22 mouse cellular contexts compared by ENCODE assay signal in the genomic region with DNA sequence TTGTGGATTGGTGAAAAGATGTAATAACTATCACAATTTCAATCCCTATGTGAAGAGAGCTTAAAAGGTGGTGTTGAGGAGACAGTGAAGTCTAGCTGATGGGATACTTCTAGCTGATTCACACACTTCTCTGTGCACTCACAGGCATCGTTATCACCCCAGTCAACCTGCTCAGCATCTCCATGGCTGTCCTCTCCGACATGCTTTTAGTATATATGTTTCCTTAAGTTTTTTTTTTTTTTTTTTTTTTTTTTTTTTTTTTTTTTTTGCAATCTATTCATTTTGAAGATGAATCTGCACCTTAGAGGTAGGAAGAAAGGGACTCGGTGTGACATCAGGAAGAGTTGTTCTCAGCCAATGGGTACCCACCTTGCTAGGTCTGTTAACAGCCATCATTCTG.
DNase-seq lines count a peak whose midpoint lies in the region; ATAC-seq and TF ChIP-seq lines count a peak whose summit lies in the region.
"Had no signal": no experiment of that assay in that cellular context is flagged by ENCODE, and none has a peak within 500 bp of the region (broad histone marks: within the 10 kb centered on the region; RNA-seq: fewer than 3 reads in every experiment).

No protein-coding gene starts in this region.

- TF ChIP-seq RAD21 in CH12.LX (IDR thresholded peaks at IDR 0.05; ENCODE audit: low read depth, low read length) (no peak), MEL (IDR thresholded peaks at IDR 0.05; ENCODE audit: low read depth, low read length) (no peak)

- dilution Hi-C loops in CH12.LX (cut with MboI; ENCODE audit: extremely low pct_ligation_motif_present, extremely low pct_unique_long_range_greater_than_20kb, low sequenced_read_pairs), result no loop called here

- no peak for TF ChIP-seq EP300 in CH12.LX (IDR thresholded peaks at IDR 0.05; ENCODE audit: low read length)
- no peak for TF ChIP-seq EP300 in MEL (IDR thresholded peaks at IDR 0.05; ENCODE audit: low read depth in 1 of 2, low read length in 2 of 2)

- no peak for ATAC-seq in activated CD4-positive, CD25-positive, alpha-beta regulatory T cell, adult 4 months
- ATAC-seq: Patski had no signal

- TF ChIP-seq POLR2A in spleen, adult 2 months (IDR thresholded peaks at IDR 0.05; ENCODE audit: low read depth, low read length), result no peak
- no peak for TF ChIP-seq POLR2A in CH12.LX (IDR thresholded peaks at IDR 0.05; ENCODE audit: low read depth, low read length)
- TF ChIP-seq POLR2A in MEL (IDR thresholded peaks at IDR 0.05; ENCODE audit: control insufficient read depth in 1 of 2, insufficient read depth in 1 of 2, low read depth in 1 of 2, low read length in 2 of 2, poor library complexity in 1 of 2), result no peak

- no peak overlapping the region for H3K4me2 ChIP-seq in CH12.LX (ENCODE audit: insufficient read depth, low read depth, poor library complexity, severe bottlenecking)

- no peaks in the 10 kb centered on the region for H3K79me2 ChIP-seq in CH12.LX (replicated peaks; ENCODE audit: control insufficient read depth, extremely low read depth, insufficient read depth, poor library complexity, severe bottlenecking)
- H3K79me2 ChIP-seq in MEL (ENCODE audit: control insufficient read depth, insufficient read depth, low read length, poor library complexity), result no peaks in the 10 kb centered on the region

- peaks cover 19% of the 10 kb centered on the region for H3K36me3 ChIP-seq in spleen, adult 2 months (ENCODE audit: control insufficient read depth, insufficient read depth, low read length)
- H3K36me3 ChIP-seq in CH12.LX (replicated peaks in 1 of 2; ENCODE audit: control insufficient read depth in 1 of 2, insufficient read depth in 1 of 2, low read length in 1 of 2) (peaks cover 0 to 46% of the 10 kb centered on the region in 2 experiments), ES-E14 (ENCODE audit: control insufficient read depth, insufficient read depth, low read length, poor library complexity, severe bottlenecking) (no peaks in the 10 kb centered on the region; the same call in 1 of the 2 replicates), MEL (ENCODE audit: control insufficient read depth in 1 of 2, insufficient read depth in 2 of 2, low read length in 2 of 2) (peaks cover 0 to 16% of the 10 kb centered on the region in 2 experiments; a peak in 2 of 4 replicates)

- in situ Hi-C loops in CH12.LX (cut with MboI; ENCODE audit: low pct_ligation_motif_present, low pct_unique_long_range_greater_than_20kb, low sequenced_read_pairs) (no loop called here), ES-E14 (cut with MboI; ENCODE audit: low sequenced_read_pairs in 2 of 2, unreplicated experiment in 2 of 2) (no loop called here)

- peak overlapping the region; percentile 4; the same call in 1 of the 2 replicates for H3K27ac ChIP-seq in spleen, adult 2 months (ENCODE audit: insufficient read depth, low read length)
- H3K27ac ChIP-seq in CH12.LX (ENCODE audit: insufficient read depth, low read depth) (no peak overlapping the region), ES-E14 (ENCODE audit: insufficient read depth, low read depth, low read length, poor library complexity, severe bottlenecking) (no peak overlapping the region), MEL (ENCODE audit: control insufficient read depth, low read depth, low read length) (no peak overlapping the region)

- peaks cover 31% of the 10 kb centered on the region for H3K4me1 ChIP-seq in spleen, adult 2 months (ENCODE audit: control insufficient read depth, insufficient read depth, insufficient read length)
- H3K4me1 ChIP-seq in CH12.LX (ENCODE audit: control insufficient read depth in 1 of 2, insufficient read depth in 2 of 2) (peaks cover 20 to 48% of the 10 kb centered on the region in 2 experiments), ES-E14 (ENCODE audit: control insufficient read depth in 2 of 2, insufficient read depth in 2 of 2, low read length in 2 of 2, poor library complexity in 1 of 2) (no peaks in the 10 kb centered on the region), MEL (ENCODE audit: control insufficient read depth in 1 of 2, insufficient read depth in 2 of 2, low read length in 2 of 2) (peaks cover 8 to 12% of the 10 kb centered on the region in 2 experiments)

- no peak for TF ChIP-seq CTCF in spleen, adult 2 months (IDR thresholded peaks at IDR 0.05; ENCODE audit: extremely low read depth, insufficient read depth, insufficient read length, insufficient replicate concordance)
- TF ChIP-seq CTCF in CH12.LX (conservative IDR thresholded peaks at IDR 0.05 in 1 of 2, IDR thresholded peaks at IDR 0.05 in 1 of 2; ENCODE audit: low read depth in 2 of 2, low read length in 2 of 2) (no peak), MEL (IDR thresholded peaks at IDR 0.05 in 2 of 3, conservative IDR thresholded peaks at IDR 0.05 in 1 of 3; ENCODE audit: control insufficient read depth in 1 of 3, insufficient read depth in 1 of 3, low read depth in 2 of 3, low read length in 3 of 3, poor library complexity in 1 of 3, severe bottlenecking in 1 of 3) (no peak)

- DNase-seq in spleen, adult 2 months (ENCODE audit: low read depth in 1 of 2, low spot score in 2 of 2), result no peak
- DNase-seq in spleen, postnatal 36 days (ENCODE audit: low spot score in 2 of 2), result no peak
- no peak for DNase-seq in CH12.LX (ENCODE audit: extremely low read depth)
- no peak for DNase-seq in ES-E14 (ENCODE audit: low read depth, low spot score)
- peak; percentile 10 for DNase-seq in MEL (ENCODE audit: low read depth, low spot score)
- DNase-seq in heart, adult 9 months (ENCODE audit: low spot score in 2 of 2), result no peak
- DNase-seq in kidney, postnatal 10 days, result no peak
- DNase-seq: adrenal gland, adult 2 months; adrenal gland, adult 8-10 months; adrenal gland, postnatal 10 days; adrenal gland, postnatal 14 days; adrenal gland, postnatal 25 days; adrenal gland, postnatal 36 days; cerebellum, adult 11 months; cerebellum, adult 11-12 months; cerebellum, adult 18-20 months; cerebellum, adult 2 months; cerebellum, adult 8-10 months; cerebellum, adult 9-10 months had no signal

- WGBS in spleen, adult 2 months, result 90% methylated on average over 3 of the region's 3 CpGs

- H3K4me3 ChIP-seq in spleen, adult 2 months (ENCODE audit: extremely low read depth, insufficient read depth, insufficient read length), result no peak overlapping the region
- no peak overlapping the region for H3K4me3 ChIP-seq in CH12.LX (replicated peaks in 1 of 3; ENCODE audit: low read depth in 2 of 3, low read length in 2 of 3, poor library complexity in 1 of 3)
- H3K4me3 ChIP-seq in ES-E14 (ENCODE audit: insufficient read depth in 1 of 2, low read depth in 1 of 2, low read length in 2 of 2, poor library complexity in 1 of 2, severe bottlenecking in 1 of 2), result no peak overlapping the region
- H3K4me3 ChIP-seq in MEL (ENCODE audit: control insufficient read depth in 1 of 2, insufficient read depth in 1 of 2, low read depth in 2 of 2, low read length in 2 of 2), result no peak overlapping the region

- H3K9me3 ChIP-seq in CH12.LX (replicated peaks; ENCODE audit: low read length), result peaks cover 2% of the 10 kb centered on the region
- H3K9me3 ChIP-seq in ES-E14 (ENCODE audit: control insufficient read depth, insufficient read depth, low read depth, low read length), result no peaks in the 10 kb centered on the region
- H3K9me3 ChIP-seq in MEL (replicated peaks; ENCODE audit: insufficient read depth, low read length), result no peaks in the 10 kb centered on the region
- H3K9me3 ChIP-seq: G1E had no signal

- H3K9ac ChIP-seq in CH12.LX (ENCODE audit: insufficient read depth, low read depth) (no peak overlapping the region), ES-E14 (ENCODE audit: insufficient read depth, low read depth, low read length, poor library complexity, severe bottlenecking) (no peak overlapping the region), MEL (ENCODE audit: control insufficient read depth, low read depth, low read length, poor library complexity, severe bottlenecking) (no peak overlapping the region)

- no peaks in the 10 kb centered on the region for H3K27me3 ChIP-seq in spleen, adult 2 months (ENCODE audit: control insufficient read depth, insufficient read depth, low read length)
- no peaks in the 10 kb centered on the region for H3K27me3 ChIP-seq in CH12.LX (replicated peaks)
- no peaks in the 10 kb centered on the region for H3K27me3 ChIP-seq in MEL (ENCODE audit: control insufficient read depth in 1 of 2, insufficient read depth in 2 of 2, low read length in 2 of 2)
- H3K27me3 ChIP-seq: Patski had no signal

TF ChIP-seq in CH12.LX, 34 proteins besides CTCF, POLR2A, EP300 and RAD21:
- TF ChIP-seq ZNF384 (IDR thresholded peaks at IDR 0.05; ENCODE audit: low read depth, low read length), result peak; percentile 67
- TF ChIP-seq MYC (IDR thresholded peaks at IDR 0.05; ENCODE audit: low read depth, low read length), result no peak

TF ChIP-seq in ES-E14, 5 proteins besides CTCF, POLR2A, EP300 and RAD21:
- TF ChIP-seq MAFK (IDR thresholded peaks at IDR 0.05; ENCODE audit: insufficient read depth, low read depth, low read length), result no peak
- TF ChIP-seq ZC3H11A (IDR thresholded peaks at IDR 0.05; ENCODE audit: borderline replicate concordance, low read depth, low read length), result no peak
- TF ChIP-seq ZNF384 (IDR thresholded peaks at IDR 0.05; ENCODE audit: low read depth, low read length), result peak; percentile 43
TF ChIP-seq in ES-E14: peak in this region for 1.

TF ChIP-seq in MEL, 35 proteins besides CTCF, POLR2A, EP300 and RAD21:
- TF ChIP-seq USF1 (IDR thresholded peaks at IDR 0.05; ENCODE audit: low read depth, low read length) (no peak), ZNF384 (IDR thresholded peaks at IDR 0.05; ENCODE audit: low read depth, low read length) (peak; percentile 62)
TF ChIP-seq in MEL: peak in this region for 1.
